Mouse (Mus musculus) CD4-positive, CD25-positive, alpha-beta regulatory T cell, adult 2 months (primary cell): ENCODE measurements around the gene Nova1.

Source experiments
- DNase-seq: peaks from one replicate; pipeline ENCODE4 v3.0.0-alpha.2; 2012; ENCODE audit warnings: low read depth, low spot score

Nova1 gene

DNA sequence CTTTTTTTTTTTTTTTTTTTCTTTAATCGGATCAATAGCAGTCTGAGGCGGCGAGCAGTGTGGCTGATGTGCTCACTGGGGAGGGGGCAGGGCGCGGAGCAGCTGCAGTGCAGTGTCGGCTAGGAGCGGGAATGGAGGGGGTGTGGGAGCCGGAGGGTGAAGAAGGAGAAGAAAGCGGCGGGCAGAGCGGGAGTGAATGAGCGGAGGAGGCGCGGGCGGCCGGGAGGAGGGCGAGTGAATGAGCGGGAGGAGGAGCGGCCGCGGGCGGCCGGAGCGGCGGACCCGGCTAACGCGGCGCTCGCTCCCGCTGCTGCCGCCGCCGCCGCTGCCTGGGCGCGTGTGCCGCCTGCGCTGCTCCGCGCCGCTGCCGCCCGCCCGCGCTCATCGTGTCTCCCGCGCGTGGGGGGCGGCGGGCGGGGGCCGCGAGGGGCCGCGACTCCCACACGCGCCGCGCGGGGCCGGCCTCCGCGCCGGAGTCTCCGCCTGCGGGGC, at the start of gene Nova1:
Gene Nova1 (minus strand): TSS at position 74 of the 492 bp plus-strand sequence.
- DNase-seq: peak; percentile 1

DNA sequence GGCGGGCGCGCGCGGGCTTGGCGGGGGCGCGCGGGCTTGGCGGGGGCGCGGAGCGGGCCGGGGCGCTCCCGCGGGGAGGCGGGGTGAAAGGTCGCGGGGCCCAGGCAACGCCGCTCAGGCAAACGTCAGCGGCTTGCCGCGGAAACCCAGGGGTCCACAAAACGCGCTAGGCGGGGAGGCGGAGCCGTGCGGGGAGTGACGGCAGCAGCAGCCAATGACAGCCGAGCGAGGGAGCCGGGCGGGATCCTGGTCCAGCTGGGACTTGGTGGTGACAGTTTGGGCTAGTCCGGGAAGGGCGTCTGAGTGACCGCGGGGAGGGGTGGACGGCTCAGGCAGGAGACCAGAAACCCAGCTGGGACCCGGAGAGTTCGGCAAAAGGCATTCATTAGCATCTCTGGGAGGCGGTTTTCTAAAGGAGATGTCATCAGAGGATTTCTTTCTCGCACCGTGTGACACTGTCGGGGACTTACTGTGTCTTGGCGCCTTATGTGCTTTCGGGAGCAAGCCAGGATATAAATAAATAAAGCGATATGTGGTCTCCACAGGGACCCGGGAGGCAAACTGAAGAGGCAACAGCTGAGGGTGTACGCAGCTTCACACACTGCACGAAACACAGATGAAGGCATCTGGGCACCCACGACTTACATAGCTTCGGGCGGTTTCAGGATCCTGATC, 756 bp upstream of the Nova1 start:
- peak; percentile 9 for DNase-seq

DNA sequence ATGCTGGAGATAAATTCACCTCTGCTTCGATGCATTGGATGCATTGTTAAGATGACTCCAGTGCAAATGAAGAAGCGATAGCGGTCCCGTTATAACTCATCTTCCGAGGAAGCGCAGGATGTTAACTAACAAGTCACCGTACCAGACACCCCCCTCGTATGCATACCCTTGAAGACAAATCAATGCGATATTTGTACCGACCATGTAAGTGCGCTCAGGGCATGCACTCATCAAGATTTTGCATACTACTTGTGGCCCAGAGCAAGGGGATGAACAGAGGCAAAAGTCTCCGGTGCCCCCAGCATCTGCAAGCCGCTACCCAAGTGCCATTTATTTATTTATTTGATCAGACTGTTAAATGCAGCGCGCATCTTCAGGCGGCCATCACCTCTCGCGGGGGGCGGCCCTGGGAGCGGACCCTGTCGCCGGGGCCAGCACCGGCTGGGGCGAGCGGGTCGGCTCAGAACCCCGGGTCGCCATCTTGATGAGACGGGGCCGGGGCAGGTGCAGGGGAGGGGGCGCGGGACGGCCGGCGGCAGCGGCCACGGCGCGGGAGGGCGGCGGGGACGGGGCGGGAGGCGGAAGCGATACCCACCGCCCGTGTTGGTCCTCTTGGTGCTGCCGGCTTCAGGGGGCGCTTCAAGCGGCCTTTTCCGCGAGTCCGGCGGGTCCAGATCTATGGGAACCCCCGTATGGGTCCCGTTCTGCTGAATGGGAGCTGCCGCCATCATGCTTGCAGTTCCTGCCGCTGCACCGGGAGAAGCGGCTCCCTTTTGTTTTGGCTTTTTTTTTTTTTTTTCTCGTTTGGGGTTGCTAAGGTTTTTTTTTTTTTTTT, 491 bp downstream of the Nova1 start:
- DNase-seq: peak; percentile 0

GRCm38 (mm10) chr12:46817211-46817803, 1.4 kb downstream of the Nova1 start:
- no peak for DNase-seq

- DNase-seq: no peak
These were observed 2.4 kb downstream of the Nova1 start for GRCm38 (mm10) chr12:46816291-46816690.

DNA sequence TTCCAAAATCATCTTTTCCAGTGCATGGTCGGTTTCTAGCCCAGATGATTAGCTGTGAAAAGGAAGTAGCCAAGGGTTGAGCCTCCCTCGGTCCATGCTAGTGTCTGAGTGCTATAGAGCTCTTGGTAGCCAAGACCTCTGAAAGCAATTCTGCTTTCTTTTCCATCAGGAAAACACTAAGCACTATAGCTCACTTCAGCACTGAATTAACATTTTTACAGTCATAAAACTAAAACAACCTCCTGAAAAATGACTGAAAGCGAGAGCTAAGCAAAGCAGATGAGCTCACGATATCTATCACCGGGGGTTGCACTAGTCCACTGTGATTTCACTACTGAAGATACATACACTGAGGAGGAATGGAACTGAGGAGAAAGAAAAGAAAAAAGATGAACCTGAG, 3.0 kb downstream of the Nova1 start:
- no peak for DNase-seq

DNA sequence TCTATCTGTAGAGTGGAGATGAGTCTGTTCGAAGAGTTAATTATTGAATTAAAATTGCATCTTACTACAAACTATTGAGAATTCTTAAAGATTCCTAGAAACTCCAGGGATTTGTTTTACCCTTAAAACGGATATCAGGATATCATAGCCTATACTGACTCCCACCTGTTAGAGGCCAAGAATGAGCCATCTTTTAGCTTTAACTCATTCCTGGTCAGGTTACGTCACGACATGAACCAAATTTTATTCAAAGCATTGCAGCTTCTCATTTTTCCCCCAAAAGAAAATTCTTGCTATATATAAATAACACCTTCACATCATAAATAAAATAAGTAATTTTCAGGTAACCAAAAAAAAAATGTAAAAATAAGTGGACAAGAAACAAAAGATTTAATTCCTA, 3.9 kb downstream of the Nova1 start:
- DNase-seq: no peak

- no peak for DNase-seq
These were observed 17.4 kb downstream of the Nova1 start for GRCm38 (mm10) chr12:46801311-46801710.

DNA sequence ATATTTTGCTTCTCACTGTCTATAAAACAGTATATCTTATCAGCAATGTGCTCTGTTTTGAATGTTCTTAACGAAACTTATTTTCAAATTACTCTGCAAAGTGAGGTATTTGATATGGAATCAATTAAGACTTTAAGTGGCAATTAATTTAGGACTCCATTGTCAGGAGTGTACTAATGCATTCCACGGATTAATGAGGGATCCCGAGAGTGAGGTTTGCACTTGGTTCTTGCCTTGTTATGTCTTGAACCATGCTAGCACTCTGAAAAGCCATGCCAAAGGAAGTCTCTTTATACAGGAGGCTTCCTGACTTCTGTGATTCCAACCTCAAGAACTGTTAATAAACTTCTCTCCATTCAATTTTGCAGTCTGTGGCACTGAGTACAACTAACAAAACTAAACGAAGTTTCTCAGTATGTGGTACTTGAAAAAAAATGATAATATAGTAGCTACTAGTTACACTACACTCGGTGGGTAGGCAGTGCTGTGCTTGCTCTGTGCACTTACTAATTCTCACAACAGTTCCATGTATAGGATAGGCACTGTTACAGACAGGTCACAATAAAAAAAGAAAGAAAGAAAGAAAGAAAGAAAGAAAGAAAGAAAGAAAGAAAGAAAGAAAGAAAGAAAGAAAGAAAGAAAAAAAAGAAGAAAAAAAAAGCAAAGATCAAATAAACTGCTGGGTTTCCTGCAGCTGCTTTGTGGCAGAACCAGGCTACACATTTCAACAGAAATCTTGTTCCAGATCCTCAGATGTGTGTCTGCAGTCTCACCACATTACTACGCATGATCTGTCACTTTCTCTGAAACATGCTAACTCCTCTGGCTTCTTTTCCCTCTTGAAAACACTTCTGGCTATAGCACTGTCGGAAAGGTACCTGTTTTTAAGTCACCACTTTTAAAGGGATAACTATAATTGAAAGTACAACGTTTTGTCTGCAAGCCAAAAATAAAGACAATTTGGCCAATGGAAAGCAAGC, 36.1 kb downstream of the Nova1 start:
- DNase-seq: no peak

GRCm38 (mm10) chr12:46781481-46781880, 37.2 kb downstream of the Nova1 start:
- DNase-seq: no peak

- no peak for DNase-seq
These were observed 37.7 kb downstream of the Nova1 start for GRCm38 (mm10) chr12:46780983-46781382.

GRCm38 (mm10) chr12:46759450-46759849, 59.3 kb downstream of the Nova1 start:
- DNase-seq: no peak

GRCm38 (mm10) chr12:46754325-46754848, 64.3 kb downstream of the Nova1 start:
- DNase-seq: no peak

DNA sequence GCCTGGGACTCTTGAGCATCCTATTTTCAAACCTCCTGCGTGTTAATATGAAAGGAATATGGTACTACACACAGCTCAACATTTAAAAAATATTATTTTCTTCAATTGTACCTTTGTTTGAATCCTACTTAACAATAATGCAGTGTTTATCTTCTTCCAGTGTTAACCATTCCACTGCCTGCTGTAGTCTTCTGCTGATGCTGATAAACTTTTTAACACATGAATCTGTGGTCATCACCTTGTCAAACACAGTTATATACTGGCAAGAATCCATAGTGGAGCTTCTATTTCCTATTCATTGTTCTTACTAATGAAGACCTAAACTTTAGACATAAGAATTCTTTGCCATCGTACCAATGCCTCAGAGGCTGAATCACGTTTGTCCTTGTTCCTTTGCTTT, 65.6 kb downstream of the Nova1 start:
- no peak for DNase-seq

DNA sequence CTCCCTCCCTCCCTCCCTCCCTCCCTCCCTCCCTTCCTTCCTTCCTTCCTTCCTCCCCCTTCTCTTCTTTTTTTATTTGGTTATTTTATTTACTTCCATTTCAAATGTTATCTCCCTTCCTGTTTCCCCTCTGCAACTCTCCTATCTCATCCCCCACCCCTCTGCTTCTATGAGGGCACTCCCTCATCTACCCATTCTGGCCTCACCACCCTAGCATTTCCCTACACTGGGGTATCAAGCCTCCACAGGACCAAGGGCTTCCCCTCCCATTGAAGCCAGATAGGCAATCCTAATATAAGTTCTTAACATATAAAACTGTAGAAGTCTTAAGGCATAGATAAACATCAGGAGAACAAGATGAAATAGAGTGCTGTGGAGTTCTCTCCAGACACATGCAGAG, 85.5 kb downstream of the Nova1 start:
- DNase-seq: no peak

- no peak for DNase-seq
These were observed 86.8 kb downstream of the Nova1 start for GRCm38 (mm10) chr12:46731943-46732342.

- DNase-seq: no peak
These were observed 96.8 kb downstream of the Nova1 start for GRCm38 (mm10) chr12:46721914-46722313.

- DNase-seq: no peak
These were observed 99.7 kb downstream of the Nova1 start for GRCm38 (mm10) chr12:46719076-46719475.

DNA sequence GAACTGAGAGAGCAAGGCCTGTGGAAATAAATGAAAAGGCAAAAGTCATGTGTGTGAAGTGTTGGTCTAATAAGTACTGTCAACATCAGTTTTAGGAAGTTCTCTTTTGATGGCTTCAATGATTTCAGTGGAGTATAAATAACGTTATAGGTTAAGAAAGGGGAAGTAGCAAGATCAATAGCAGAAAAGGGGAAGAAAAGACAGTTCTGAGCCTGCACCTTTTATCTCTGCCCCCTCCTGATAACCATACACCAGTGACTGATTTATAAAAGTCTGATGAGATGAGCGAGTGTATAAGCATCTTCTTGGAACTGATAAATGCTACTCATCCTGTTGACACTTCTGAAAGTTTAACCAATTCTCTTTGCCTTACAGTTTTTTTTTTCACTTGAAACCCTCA, 108.6 kb downstream of the Nova1 start:
- no peak for DNase-seq

DNA sequence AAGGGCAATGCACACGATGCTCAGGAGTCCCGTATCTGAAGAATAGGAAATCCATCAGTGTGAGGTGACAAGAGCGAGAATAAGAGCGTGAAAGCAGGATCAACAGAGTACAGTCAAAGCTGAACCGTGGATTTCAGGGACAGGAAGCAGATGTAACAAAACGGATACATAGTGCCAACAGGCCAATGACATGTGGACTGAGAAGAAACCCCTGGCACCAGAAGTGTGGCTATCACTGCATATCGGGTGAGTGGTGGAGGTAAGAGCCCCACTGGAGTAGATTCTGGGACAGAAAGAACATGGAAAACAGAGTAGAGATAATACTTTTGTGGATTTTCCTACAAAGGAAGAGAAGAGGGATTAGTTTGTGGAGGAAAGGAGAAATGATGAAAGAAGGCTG, 109.3 kb downstream of the Nova1 start:
- no peak for DNase-seq

DNA sequence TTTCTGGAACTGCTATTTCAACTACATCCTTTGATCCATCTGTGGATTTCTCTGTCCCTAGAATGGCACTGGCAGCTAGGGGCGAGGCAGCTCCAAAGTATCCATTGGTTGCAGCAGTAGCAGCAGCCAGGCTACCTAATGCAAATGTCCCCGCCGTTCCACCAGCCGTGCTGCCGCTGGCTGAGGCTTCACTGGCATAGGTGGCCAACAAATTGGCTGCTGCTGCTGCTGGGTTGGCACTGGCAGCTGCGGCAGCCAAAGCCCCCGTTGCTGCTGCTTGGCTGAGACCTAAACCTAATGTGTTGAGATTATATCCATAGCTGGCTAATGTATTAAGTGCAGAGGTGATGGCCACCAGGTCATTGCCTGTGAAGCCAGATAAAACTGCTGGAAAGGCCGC, 118.5 kb downstream of the Nova1 start:
- no peak for DNase-seq
